Mouse (Mus musculus): ENCODE measurements around the gene Ruvbl1.

Ruvbl1 gene

GRCm38 (mm10) chr6:88465181-88465920 is at the start of gene Ruvbl1:
TSS of gene Ruvbl1 (plus strand) at chr6:88465409.
- peak; percentile 92 to 96 for DNase-seq

- peak; percentile 14 to 54 for DNase-seq
Observed at GRCm38 (mm10) chr6:88416130-88416758, 49.0 kb upstream of the Ruvbl1 start.

- peak; percentile 71 to 78 for DNase-seq
Observed at GRCm38 (mm10) chr6:88431202-88431601, 34.0 kb upstream of the Ruvbl1 start.

- DNase-seq = no peak
Observed at GRCm38 (mm10) chr6:88435609-88436008, 29.6 kb upstream of the Ruvbl1 start.

GRCm38 (mm10) chr6:88439056-88439455 is 26.2 kb upstream of the Ruvbl1 start:
- no peak for DNase-seq

- no peak for DNase-seq
Observed at GRCm38 (mm10) chr6:88442551-88442950, 22.7 kb upstream of the Ruvbl1 start.

- no peak for DNase-seq
Observed at GRCm38 (mm10) chr6:88443446-88443845, 21.8 kb upstream of the Ruvbl1 start.

GRCm38 (mm10) chr6:88444076-88444750 is 21.0 kb upstream of the Ruvbl1 start:
- DNase-seq = peak; percentile 59 to 60

- DNase-seq = no peak
Observed at GRCm38 (mm10) chr6:88445661-88446060, 19.5 kb upstream of the Ruvbl1 start.

- DNase-seq = peak; percentile 76 to 88
Observed at GRCm38 (mm10) chr6:88446063-88447002, 18.9 kb upstream of the Ruvbl1 start, which contains the start of gene Eefsec. TSS of gene Eefsec (minus strand) at chr6:88446539.

- no peak for DNase-seq
Observed at GRCm38 (mm10) chr6:88447454-88447853, 17.8 kb upstream of the Ruvbl1 start.

GRCm38 (mm10) chr6:88454545-88454944 is 10.7 kb upstream of the Ruvbl1 start:
- no peak for DNase-seq

GRCm38 (mm10) chr6:88469878-88470277 is 4.7 kb downstream of the Ruvbl1 start:
- DNase-seq = no peak

GRCm38 (mm10) chr6:88480421-88480820 is 15.2 kb downstream of the Ruvbl1 start:
- DNase-seq = no peak

GRCm38 (mm10) chr6:88483111-88483510 is 17.9 kb downstream of the Ruvbl1 start:
- DNase-seq = peak; percentile 48 to 51

- DNase-seq = no peak
Observed at GRCm38 (mm10) chr6:88483913-88484312, 18.7 kb downstream of the Ruvbl1 start.

GRCm38 (mm10) chr6:88485378-88485777 is 20.2 kb downstream of the Ruvbl1 start:
- DNase-seq = peak; percentile 42 to 47

- peak; percentile 24 to 71 for DNase-seq
Observed at GRCm38 (mm10) chr6:88486893-88487292, 21.7 kb downstream of the Ruvbl1 start.

GRCm38 (mm10) chr6:88489026-88489425 is 23.8 kb downstream of the Ruvbl1 start:
- DNase-seq = no peak

GRCm38 (mm10) chr6:88489834-88490233 is 24.6 kb downstream of the Ruvbl1 start:
- no peak for DNase-seq

GRCm38 (mm10) chr6:88490629-88491354 is 25.6 kb downstream of the Ruvbl1 start:
- no peak for DNase-seq

- DNase-seq = no peak
Observed at GRCm38 (mm10) chr6:88493712-88494111, 28.5 kb downstream of the Ruvbl1 start.
